Mouse (Mus musculus): Measurements from ENCODE around the gene Zfyve21. TPM values are rescaled to one million over a fixed set of nuclear protein-coding genes. Genes with fewer than 3 reads are reported as not detected.

Gene Zfyve21
- polyA plus RNA-seq, 1 experiment = 146 TPM

DNA sequence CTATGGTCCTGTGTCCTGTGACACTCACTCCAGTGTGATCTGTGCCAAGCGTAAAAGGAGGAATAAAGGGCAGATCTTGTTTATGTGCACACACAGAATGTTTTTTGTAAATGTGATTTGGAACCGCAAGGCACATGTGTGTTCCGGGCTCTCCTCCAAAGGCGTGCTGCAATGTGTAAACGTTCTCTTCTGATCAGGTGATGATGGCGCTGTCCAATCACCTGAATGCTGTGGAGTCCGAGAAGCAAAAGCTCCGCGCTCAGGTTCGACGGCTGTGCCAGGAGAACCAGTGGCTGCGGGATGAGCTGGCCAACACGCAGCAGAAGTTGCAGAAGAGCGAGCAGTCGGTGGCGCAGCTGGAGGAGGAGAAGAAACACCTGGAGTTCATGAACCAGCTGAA is 39.8 kb upstream of the Zfyve21 start:
- no peak for TF ChIP-seq CTCF (IDR thresholded peaks at IDR 0.05; ENCODE audit: extremely low read depth, insufficient read length, insufficient replicate concordance, low read depth, low read length)
- no peak for TF ChIP-seq POLR2A (IDR thresholded peaks at IDR 0.05; ENCODE audit: low read depth, low read length)
- WGBS = 86% methylated on average over 16 of the region's 16 CpGs
- Histone ChIP-seq H3K4me3 (ENCODE audit: low read depth, low read length) (no peak overlapping the region), H3K4me1 (ENCODE audit: control insufficient read depth, insufficient read depth, insufficient read length, low read length) (peaks cover 2% of the 10 kb centered on the region; the same call in 1 of the 2 replicates), H3K27me3 (ENCODE audit: control insufficient read depth, insufficient read depth, low read length) (no peaks in the 10 kb centered on the region), H3K36me3 (ENCODE audit: control insufficient read depth, insufficient read depth, low read length) (peaks cover 60% of the 10 kb centered on the region), H3K27ac (ENCODE audit: insufficient read depth, low read depth, low read length) (no peak overlapping the region)

DNA sequence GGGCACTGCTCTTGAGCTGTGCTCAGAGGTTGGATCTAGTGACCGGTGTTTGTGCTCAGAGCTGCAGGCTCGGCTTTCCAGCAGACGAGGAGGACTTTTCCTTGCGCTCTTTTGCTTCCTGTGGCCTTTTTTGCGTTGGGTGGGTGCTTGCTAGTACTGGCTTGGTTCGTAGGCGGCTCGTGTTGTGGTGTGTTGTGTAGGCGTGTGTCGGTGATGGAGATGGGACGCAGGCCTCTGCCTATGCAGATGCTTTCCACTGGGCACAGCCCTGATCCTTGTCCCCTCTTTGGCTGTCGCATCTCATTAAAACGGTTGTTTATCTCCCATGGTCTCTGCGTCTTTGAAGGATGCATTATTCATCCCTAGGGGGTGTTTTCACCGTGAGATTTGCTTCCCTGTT is 39.1 kb upstream of the Zfyve21 start:
- TF ChIP-seq POLR2A (IDR thresholded peaks at IDR 0.05; ENCODE audit: low read depth, low read length) (no peak), CTCF (IDR thresholded peaks at IDR 0.05; ENCODE audit: extremely low read depth, insufficient read length, insufficient replicate concordance, low read depth, low read length) (no peak)
- 91% methylated on average over 15 of the region's 15 CpGs for WGBS
- peaks cover 67% of the 10 kb centered on the region for H3K36me3 ChIP-seq (ENCODE audit: control insufficient read depth, insufficient read depth, low read length)
- no peaks in the 10 kb centered on the region for H3K27me3 ChIP-seq (ENCODE audit: control insufficient read depth, insufficient read depth, low read length)
- H3K4me3 ChIP-seq (ENCODE audit: low read depth, low read length) = no peak overlapping the region
- no peak overlapping the region for H3K27ac ChIP-seq (ENCODE audit: insufficient read depth, low read depth, low read length)
- no peaks in the 10 kb centered on the region for H3K4me1 ChIP-seq (ENCODE audit: control insufficient read depth, insufficient read depth, insufficient read length, low read length)

DNA sequence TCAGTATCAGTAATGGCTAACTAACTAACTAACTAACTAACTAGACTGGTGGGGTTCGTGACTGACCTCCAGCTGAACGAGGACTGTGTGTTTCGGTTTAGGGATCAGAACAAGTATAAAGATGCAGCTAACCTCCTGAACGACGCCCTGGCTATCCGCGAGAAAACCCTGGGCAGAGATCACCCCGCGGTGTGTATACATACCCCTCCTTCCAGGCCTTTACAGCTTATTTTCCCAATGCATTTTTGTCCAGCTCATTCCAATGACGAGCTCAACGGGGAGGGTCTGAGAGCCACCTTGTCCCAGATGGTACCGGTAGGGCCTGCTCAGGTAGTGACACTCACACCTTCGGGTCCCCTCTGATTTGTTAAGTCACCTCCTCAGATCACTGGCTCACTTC is 36.1 kb upstream of the Zfyve21 start:
- WGBS = 78% methylated on average over 13 of the region's 13 CpGs
- Histone ChIP-seq H3K36me3 (ENCODE audit: control insufficient read depth, insufficient read depth, low read length) (peaks cover 84% of the 10 kb centered on the region), H3K4me3 (ENCODE audit: low read depth, low read length) (no peak overlapping the region), H3K27ac (ENCODE audit: insufficient read depth, low read depth, low read length) (no peak overlapping the region), H3K4me1 (ENCODE audit: control insufficient read depth, insufficient read depth, insufficient read length, low read length) (no peaks in the 10 kb centered on the region), H3K27me3 (ENCODE audit: control insufficient read depth, insufficient read depth, low read length) (no peaks in the 10 kb centered on the region)
- no peak for TF ChIP-seq POLR2A (IDR thresholded peaks at IDR 0.05; ENCODE audit: low read depth, low read length)
- no peak for TF ChIP-seq CTCF (IDR thresholded peaks at IDR 0.05; ENCODE audit: extremely low read depth, insufficient read length, insufficient replicate concordance, low read depth, low read length)

DNA sequence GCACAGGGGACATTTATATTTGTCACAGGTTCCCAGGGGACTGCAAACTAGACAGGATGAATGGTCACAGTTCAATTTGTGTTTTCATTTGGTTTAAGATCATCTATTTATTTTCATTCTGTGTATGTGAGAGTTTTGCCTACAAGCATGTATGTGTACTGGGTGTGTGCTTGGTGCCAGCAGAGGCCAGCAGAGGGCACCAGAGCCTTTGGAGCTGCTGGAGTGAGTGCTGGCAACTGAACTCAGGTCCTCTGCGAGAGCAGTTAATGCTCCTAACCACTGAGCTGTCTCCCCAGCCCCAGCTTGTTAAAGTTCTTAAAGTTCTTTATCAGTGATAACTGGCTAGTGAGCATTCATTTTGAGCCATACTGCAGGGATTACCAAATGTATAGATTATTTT is 34.4 kb upstream of the Zfyve21 start:
- Histone ChIP-seq H3K36me3 (ENCODE audit: control insufficient read depth, insufficient read depth, low read length) (peaks cover 81% of the 10 kb centered on the region), H3K27ac (ENCODE audit: insufficient read depth, low read depth, low read length) (no peak overlapping the region), H3K4me3 (ENCODE audit: low read depth, low read length) (no peak overlapping the region), H3K27me3 (ENCODE audit: control insufficient read depth, insufficient read depth, low read length) (no peaks in the 10 kb centered on the region), H3K4me1 (ENCODE audit: control insufficient read depth, insufficient read depth, insufficient read length, low read length) (no peaks in the 10 kb centered on the region)
- TF ChIP-seq POLR2A (IDR thresholded peaks at IDR 0.05; ENCODE audit: low read depth, low read length) (no peak), CTCF (IDR thresholded peaks at IDR 0.05; ENCODE audit: extremely low read depth, insufficient read length, insufficient replicate concordance, low read depth, low read length) (peak; percentile 46; the same call in 1 of the 2 replicates)
- 100% methylated on average over 1 of the region's 1 CpGs for WGBS

DNA sequence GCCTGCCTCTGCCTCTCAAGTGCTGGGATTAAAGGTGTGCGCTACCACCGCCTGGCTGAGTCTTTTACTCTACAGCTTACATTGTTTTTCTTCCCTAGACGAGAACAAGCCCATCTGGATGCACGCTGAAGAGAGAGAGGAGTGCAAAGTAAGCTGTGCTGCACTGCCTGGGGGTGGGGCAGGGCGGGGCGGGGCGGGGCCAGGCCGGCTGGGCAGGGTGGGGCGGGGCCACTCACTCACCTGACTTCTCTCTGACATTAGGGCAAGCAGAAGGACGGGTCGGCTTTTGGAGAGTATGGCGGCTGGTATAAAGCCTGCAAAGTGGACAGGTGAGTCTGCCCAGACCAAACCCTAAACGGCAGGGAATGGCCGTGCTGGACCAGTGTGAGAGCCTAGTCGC is 28.8 kb upstream of the Zfyve21 start:
- H3K4me3 ChIP-seq (ENCODE audit: low read depth, low read length) = no peak overlapping the region
- TF ChIP-seq POLR2A (IDR thresholded peaks at IDR 0.05; ENCODE audit: low read depth, low read length) (no peak), CTCF (IDR thresholded peaks at IDR 0.05; ENCODE audit: extremely low read depth, insufficient read length, insufficient replicate concordance, low read depth, low read length) (no peak)
- H3K27me3 ChIP-seq (ENCODE audit: control insufficient read depth, insufficient read depth, low read length) = no peaks in the 10 kb centered on the region
- H3K27ac ChIP-seq (ENCODE audit: insufficient read depth, low read depth, low read length) = no peak overlapping the region
- peaks cover 2% of the 10 kb centered on the region; the same call in 1 of the 2 replicates for H3K4me1 ChIP-seq (ENCODE audit: control insufficient read depth, insufficient read depth, insufficient read length, low read length)
- WGBS = 39% methylated on average over 15 of the region's 15 CpGs
- H3K36me3 ChIP-seq (ENCODE audit: control insufficient read depth, insufficient read depth, low read length) = peaks cover 79% of the 10 kb centered on the region

DNA sequence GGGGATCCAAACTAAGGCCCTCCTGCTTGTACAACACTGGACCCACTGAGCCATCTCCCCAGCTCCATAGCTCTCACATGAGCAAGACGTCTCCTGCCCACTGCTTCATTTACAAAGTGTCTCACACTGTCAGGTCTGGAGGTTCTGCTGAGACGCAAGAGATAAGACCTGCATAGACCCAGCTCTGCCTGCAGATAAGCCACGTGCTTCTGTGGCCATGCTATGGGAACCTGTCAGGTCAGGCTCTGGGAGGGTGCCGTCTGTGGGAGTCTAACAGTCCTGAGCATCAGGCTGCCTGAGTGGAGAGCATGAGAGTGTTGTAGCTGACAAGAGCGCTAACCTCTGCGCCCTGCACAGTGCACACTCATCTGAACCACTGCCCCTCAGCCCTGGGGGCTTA is 27.0 kb upstream of the Zfyve21 start:
- Histone ChIP-seq H3K4me3 (ENCODE audit: low read depth, low read length) (no peak overlapping the region), H3K27ac (ENCODE audit: insufficient read depth, low read depth, low read length) (no peak overlapping the region), H3K27me3 (ENCODE audit: control insufficient read depth, insufficient read depth, low read length) (no peaks in the 10 kb centered on the region), H3K4me1 (ENCODE audit: control insufficient read depth, insufficient read depth, insufficient read length, low read length) (peaks cover 2% of the 10 kb centered on the region; the same call in 1 of the 2 replicates), H3K36me3 (ENCODE audit: control insufficient read depth, insufficient read depth, low read length) (peaks cover 76% of the 10 kb centered on the region)
- TF ChIP-seq CTCF (IDR thresholded peaks at IDR 0.05; ENCODE audit: extremely low read depth, insufficient read length, insufficient replicate concordance, low read depth, low read length) (no peak), POLR2A (IDR thresholded peaks at IDR 0.05; ENCODE audit: low read depth, low read length) (no peak)
- WGBS = 91% methylated on average over 6 of the region's 6 CpGs

DNA sequence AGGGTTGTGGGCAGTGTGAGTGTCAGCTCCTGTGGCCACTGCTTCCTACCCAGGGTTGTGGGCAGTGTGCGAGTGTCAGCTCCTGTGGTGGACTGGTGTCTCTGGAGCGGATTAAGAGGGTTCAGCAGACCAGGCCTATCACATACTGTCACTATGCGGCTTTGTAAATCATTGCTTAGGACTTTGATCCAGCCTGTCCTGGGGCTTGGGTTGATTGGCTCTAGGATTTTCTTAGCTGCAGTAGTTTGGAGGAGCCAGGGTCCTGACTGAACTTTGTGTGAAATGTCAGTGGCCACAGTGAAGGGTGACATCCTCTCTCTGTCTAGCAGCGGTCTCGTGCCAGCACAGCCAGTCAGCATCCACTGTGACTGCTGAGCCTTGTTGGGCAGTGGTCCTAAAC is 23.9 kb upstream of the Zfyve21 start:
- WGBS = 87% methylated on average over 5 of the region's 5 CpGs
- TF ChIP-seq CTCF (IDR thresholded peaks at IDR 0.05; ENCODE audit: extremely low read depth, insufficient read length, insufficient replicate concordance, low read depth, low read length) (no peak), POLR2A (IDR thresholded peaks at IDR 0.05; ENCODE audit: low read depth, low read length) (no peak)
- Histone ChIP-seq H3K27ac (ENCODE audit: insufficient read depth, low read depth, low read length) (no peak overlapping the region), H3K27me3 (ENCODE audit: control insufficient read depth, insufficient read depth, low read length) (no peaks in the 10 kb centered on the region), H3K4me1 (ENCODE audit: control insufficient read depth, insufficient read depth, insufficient read length, low read length) (peaks cover 13% of the 10 kb centered on the region), H3K36me3 (ENCODE audit: control insufficient read depth, insufficient read depth, low read length) (peaks cover 77% of the 10 kb centered on the region), H3K4me3 (ENCODE audit: low read depth, low read length) (no peak overlapping the region)

All from small intestine, adult 2 months (tissue).